Mouse (Mus musculus): Measurements from ENCODE around the gene Gemin4.
"Not testable (repeated sequence)": the region's sequence is repeated elsewhere in the genome, so short reads cannot be mapped to it uniquely, and the experiment has no call there.

- TF ChIP-seq CTCF (conservative IDR thresholded peaks at IDR 0.05 in 1 of 2, IDR thresholded peaks at IDR 0.05 in 1 of 2; ENCODE audit: low read depth in 2 of 2, low read length in 2 of 2); ELF1 (IDR thresholded peaks at IDR 0.05; ENCODE audit: low read depth, low read length); ZC3H11A (IDR thresholded peaks at IDR 0.05; ENCODE audit: low read depth, low read length); HCFC1 (IDR thresholded peaks at IDR 0.05; ENCODE audit: low read depth, low read length); CHD2 (IDR thresholded peaks at IDR 0.05; ENCODE audit: low read length); POLR2A (IDR thresholded peaks at IDR 0.05; ENCODE audit: low read depth, low read length); ZMIZ1 (IDR thresholded peaks at IDR 0.05; ENCODE audit: low read depth, low read length); USF1 (IDR thresholded peaks at IDR 0.05; ENCODE audit: low read depth, low read length); MAZ (IDR thresholded peaks at IDR 0.05; ENCODE audit: low read depth, low read length): not testable (repeated sequence)
Observed at GRCm38 (mm10) chr11:76211595-76211994, 5.9 kb downstream of the Gemin4 start.

Data from CH12.LX (cell line).